Mouse (Mus musculus) hindbrain, embryonic 13.5 days (tissue): Measurements from ENCODE around the gene Ssbp3. TPM values are rescaled to one million over a fixed set of nuclear protein-coding genes. Genes with fewer than 3 reads are reported as not detected.

ENCODE experiments used
- ATAC-seq: fragments of 200-750 bp; cut with Nextera tagmentation; 2 replicates; pipeline ENCODE4 v1.8.0; 2017; ENCODE audit warnings: moderate TSS enrichment; ENCODE audit not compliant: low FRiP score
- H3K27ac ChIP-seq: fragments of 300-500 bp; sonication (generic); 2 replicates; pipeline ENCODE4 v1.5.1; 2015; ENCODE audit warnings: inconsistent platforms, mild to moderate bottlenecking, moderate library complexity
- H3K27me3 ChIP-seq: fragments of 300-500 bp; sonication (generic); 2 replicates; pipeline ENCODE4 v1.6.1; 2015; ENCODE audit warnings: mild to moderate bottlenecking, inconsistent platforms
- H3K36me3 ChIP-seq: fragments of 300-500 bp; sonication (generic); 2 replicates; pipeline ENCODE4 v1.6.1; 2015; ENCODE audit warnings: mild to moderate bottlenecking, inconsistent platforms
- H3K4me1 ChIP-seq: fragments of 300-500 bp; sonication (generic); replicated peaks from 2 replicates; pipeline ENCODE4 v1.6.1; 2015; ENCODE audit warnings: inconsistent platforms
- H3K4me2 ChIP-seq: fragments of 300-500 bp; sonication (generic); 2 replicates; pipeline ENCODE4 v1.6.1; 2015; ENCODE audit warnings: inconsistent platforms, mild to moderate bottlenecking, moderate library complexity
- H3K4me3 ChIP-seq: fragments of 300-500 bp; sonication (generic); 2 replicates; pipeline ENCODE4 v1.5.1; 2015; ENCODE audit warnings: mild to moderate bottlenecking, inconsistent platforms
- H3K9ac ChIP-seq: fragments of 300-500 bp; sonication (generic); 2 replicates; pipeline ENCODE4 v1.6.1; 2015; ENCODE audit warnings: mild to moderate bottlenecking, inconsistent platforms
- H3K9me3 ChIP-seq: fragments of 300-500 bp; sonication (generic); 2 replicates; pipeline ENCODE4 v1.6.1; 2016; ENCODE audit warnings: inconsistent platforms
- WGBS: fragments of 180-500 bp; shearing (Covaris S2); methylation state at CpG from one replicate; pipeline ENCODE4 v1.1.7; 2015; 5-methylcytosine and 5-hydroxymethylcytosine counted together
- polyA plus RNA-seq: library from polyadenylated mRNA; unstranded; fragments of >200 nt; fragmentation: Nextera tagmentation; extraction: Ambion mirVana; gene quantifications from 2 replicates; pipeline ENCODE4 v1.2.1, GENCODE M21; 2015

Gene Ssbp3
- polyA plus RNA-seq, 1 experiment from 2014 or later = 179 TPM

DNA sequence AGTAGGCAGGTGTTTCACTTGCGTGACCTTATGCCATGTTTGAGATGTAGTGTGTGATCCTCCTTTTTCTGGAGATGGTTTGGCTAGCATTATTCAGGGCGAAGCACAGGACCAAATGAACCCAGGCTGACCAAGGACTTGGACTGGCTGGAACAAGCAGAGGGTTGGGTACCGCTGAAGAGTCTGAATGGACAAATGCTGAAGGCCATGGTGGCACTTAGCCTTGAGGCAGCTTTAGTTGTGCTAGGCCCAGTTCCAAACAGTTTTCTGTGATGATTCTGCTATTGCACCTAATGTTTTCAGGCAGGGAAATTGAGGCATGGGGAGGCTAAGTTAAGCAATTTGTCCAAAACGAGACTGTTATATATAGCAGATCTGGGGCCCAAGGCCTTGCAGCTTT is 61.6 kb downstream of the Ssbp3 start:
- Histone ChIP-seq H3K36me3 (no peaks in the 10 kb centered on the region), H3K27ac (peak overlapping the region; percentile 62), H3K4me1 (peaks cover 89% of the 10 kb centered on the region), H3K27me3 (no peaks in the 10 kb centered on the region), H3K9me3 (no peaks in the 10 kb centered on the region), H3K9ac (no peak overlapping the region), H3K4me2 (no peak overlapping the region), H3K4me3 (no peak overlapping the region)
- no peak for ATAC-seq
- WGBS = 89% methylated on average over 4 of the region's 4 CpGs

DNA sequence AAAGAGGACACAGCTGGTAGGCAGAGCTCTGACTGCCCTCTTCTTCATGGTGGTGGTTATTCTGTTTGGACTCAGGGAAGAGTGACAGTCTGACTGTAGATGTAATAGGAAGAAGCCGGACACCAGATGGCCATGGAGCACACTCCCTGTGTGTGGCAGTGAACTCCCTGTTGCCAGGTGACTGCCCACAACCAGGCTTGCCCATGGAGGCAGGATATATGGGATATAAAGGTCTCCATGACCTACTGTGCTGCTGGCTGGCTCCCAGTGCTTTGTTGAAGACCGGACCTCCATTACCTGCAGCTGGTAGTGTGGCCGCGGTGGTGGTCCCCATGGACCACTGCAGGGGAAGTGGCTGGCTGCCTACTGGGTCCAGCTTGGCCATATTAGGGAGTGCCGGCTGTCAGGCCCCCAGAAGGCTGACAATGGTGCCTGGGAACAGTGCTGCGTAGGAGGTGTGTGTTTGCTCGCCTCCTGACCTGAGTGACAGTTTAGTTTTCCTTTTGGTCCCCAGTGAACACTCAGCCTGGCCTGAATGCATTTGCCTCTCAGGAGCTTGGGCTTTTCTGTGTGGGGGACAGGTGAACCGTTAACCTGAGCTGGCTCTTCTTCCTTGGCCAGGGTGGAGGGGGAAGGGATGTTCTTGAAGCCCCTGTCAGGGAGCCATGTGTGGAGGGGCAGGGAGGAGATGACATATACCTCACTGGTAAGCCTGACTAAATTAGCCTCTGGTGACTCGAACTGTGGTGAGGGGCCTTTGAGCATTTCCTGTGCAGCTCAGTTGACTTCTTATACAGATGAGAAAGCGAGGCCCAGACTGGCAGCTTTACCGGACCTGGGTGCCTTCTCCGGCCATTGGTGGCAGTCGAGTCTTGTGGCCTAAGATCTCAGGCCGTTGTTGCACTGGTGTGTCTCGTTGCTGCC is 62.2 kb downstream of the Ssbp3 start:
- Histone ChIP-seq H3K27ac (peak overlapping the region; percentile 62), H3K36me3 (no peaks in the 10 kb centered on the region), H3K27me3 (no peaks in the 10 kb centered on the region), H3K9ac (peak overlapping the region; percentile 51; the same call in 1 of the 2 replicates), H3K4me2 (no peak overlapping the region), H3K4me3 (no peak overlapping the region), H3K4me1 (peaks cover 95% of the 10 kb centered on the region), H3K9me3 (no peaks in the 10 kb centered on the region)
- 64% methylated on average over 15 of the region's 15 CpGs for WGBS
- no peak for ATAC-seq

DNA sequence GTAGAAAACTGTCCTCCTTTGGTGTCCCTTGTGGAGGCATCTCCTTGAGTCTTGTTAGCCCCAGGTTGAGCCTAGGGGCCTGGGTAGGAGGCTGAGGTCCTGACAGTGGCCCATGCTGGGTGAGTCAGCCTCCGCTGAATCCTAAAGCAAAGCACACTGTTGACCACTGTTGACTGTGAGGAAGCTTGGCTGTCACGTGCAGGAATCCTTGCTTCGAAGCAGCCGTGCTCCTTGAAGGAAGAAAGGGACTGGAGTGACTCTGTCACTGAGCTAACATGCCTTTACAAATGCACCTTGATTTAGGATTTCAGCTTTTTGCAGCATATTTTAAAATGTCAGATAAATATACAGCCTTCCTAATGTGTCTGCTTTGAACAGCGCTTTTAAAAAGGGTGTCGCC is 64.8 kb downstream of the Ssbp3 start:
- Histone ChIP-seq H3K27ac (no peak overlapping the region), H3K4me2 (no peak overlapping the region), H3K9ac (peak overlapping the region; percentile 55), H3K4me3 (no peak overlapping the region), H3K4me1 (peaks cover 99% of the 10 kb centered on the region), H3K27me3 (no peaks in the 10 kb centered on the region), H3K36me3 (no peaks in the 10 kb centered on the region), H3K9me3 (no peaks in the 10 kb centered on the region)
- WGBS = 64% methylated on average over 6 of the region's 6 CpGs
- ATAC-seq = no peak

DNA sequence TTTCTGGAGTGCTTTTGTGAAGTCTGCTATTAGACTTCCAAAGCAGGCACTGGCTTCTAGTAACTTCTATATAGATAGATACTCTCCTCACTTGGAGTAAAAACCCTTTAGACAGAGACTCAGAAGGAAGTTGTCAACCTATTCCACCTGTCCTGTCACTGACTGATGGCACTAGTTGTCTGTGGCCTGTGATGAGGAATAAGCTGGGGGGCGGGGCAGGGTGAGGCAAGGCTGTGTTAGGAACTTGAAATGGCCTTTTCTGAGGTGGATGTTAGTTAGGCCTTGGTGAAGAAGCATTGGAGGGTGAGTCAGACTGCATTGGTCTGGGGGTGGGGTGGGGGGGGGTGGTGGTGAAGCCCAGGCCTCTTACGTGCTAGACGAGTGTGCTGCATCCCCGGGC is 65.4 kb downstream of the Ssbp3 start:
- ATAC-seq = no peak
- Histone ChIP-seq H3K27me3 (no peaks in the 10 kb centered on the region), H3K36me3 (no peaks in the 10 kb centered on the region), H3K9me3 (no peaks in the 10 kb centered on the region), H3K27ac (peak overlapping the region; percentile 64), H3K4me1 (peaks cover 99% of the 10 kb centered on the region), H3K4me2 (no peak overlapping the region), H3K9ac (no peak overlapping the region), H3K4me3 (no peak overlapping the region)
- WGBS = 43% methylated on average over 4 of the region's 4 CpGs

DNA sequence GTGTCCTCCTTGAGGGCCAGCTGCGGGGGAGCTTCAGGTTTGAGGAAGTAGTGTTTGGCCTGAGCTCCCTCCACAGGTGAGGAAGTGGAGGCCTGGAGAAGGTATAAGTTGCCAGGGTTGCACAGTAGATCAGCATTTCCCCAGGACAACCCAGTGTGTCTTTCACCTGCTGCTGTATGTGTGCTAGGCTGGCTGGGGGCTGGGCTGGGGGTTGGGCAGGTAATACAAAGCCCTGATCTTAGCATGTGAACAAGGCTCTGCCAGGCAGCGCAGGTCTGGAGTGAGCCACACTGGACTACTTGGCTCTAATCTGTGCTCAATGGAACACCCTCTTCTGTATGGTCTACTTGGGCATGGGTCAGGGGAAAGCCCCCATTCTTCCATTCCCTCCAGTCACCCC is 66.1 kb downstream of the Ssbp3 start:
- Histone ChIP-seq H3K9ac (peak overlapping the region; percentile 63; the same call in 1 of the 2 replicates), H3K27me3 (no peaks in the 10 kb centered on the region), H3K4me1 (peaks cover 99% of the 10 kb centered on the region), H3K9me3 (no peaks in the 10 kb centered on the region), H3K4me3 (no peak overlapping the region), H3K27ac (peak overlapping the region; percentile 64), H3K4me2 (no peak overlapping the region), H3K36me3 (no peaks in the 10 kb centered on the region)
- 64% methylated on average over 2 of the region's 2 CpGs for WGBS
- no peak for ATAC-seq

DNA sequence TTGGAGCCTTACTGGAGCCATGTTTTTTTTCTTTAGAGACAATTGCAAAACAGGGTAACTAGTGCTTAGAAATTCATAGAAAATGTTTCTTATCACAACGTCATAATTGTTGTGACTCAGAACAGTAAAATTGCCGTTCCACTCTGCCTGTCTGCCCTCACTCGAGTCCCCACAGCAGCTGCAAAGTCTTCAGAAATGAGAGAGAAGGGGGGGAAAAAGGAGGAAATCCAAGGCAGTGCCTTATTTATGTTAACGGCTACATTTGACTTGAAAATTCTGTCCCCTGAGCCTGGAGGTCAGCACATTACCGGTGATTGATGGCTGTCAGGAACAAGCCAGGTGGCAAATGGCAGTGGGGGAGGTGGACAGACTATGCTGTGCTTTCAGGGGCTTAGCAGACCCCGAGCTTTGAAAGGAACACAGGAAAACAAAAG is 66.7 kb downstream of the Ssbp3 start:
- WGBS = 5% methylated on average over 6 of the region's 6 CpGs
- H3K9me3 ChIP-seq = no peaks in the 10 kb centered on the region
- no peak for ATAC-seq
- no peak overlapping the region for H3K4me3 ChIP-seq
- no peak overlapping the region for H3K4me2 ChIP-seq
- H3K36me3 ChIP-seq = no peaks in the 10 kb centered on the region
- H3K27me3 ChIP-seq = no peaks in the 10 kb centered on the region
- H3K9ac ChIP-seq = peak overlapping the region; percentile 63
- H3K4me1 ChIP-seq = peaks cover 98% of the 10 kb centered on the region
- peak overlapping the region; percentile 87 for H3K27ac ChIP-seq

DNA sequence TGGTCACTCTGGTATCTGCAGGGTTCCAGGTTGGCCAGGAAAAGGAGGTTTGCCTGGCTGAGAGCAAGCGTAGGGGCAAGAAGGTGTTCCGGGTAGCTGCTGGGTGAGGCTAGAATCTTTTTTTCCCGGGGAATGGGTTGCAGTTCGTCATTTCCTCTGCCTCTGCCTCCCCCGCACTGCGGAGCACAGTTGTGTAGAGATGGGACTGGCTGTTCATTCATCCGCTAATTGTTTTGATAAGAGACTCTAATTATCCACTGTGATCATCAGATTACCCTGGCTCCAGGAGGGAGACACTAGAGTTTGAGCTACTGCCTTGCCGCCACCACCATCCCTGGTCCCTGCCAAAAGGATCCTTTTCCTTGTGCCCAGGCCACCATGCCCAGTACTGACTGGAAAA is 67.9 kb downstream of the Ssbp3 start:
- no peaks in the 10 kb centered on the region for H3K9me3 ChIP-seq
- peaks cover 98% of the 10 kb centered on the region for H3K4me1 ChIP-seq
- H3K27me3 ChIP-seq = no peaks in the 10 kb centered on the region
- ATAC-seq = no peak
- H3K36me3 ChIP-seq = no peaks in the 10 kb centered on the region
- H3K27ac ChIP-seq = peak overlapping the region; percentile 87
- WGBS = 35% methylated on average over 8 of the region's 8 CpGs
- H3K9ac ChIP-seq = peak overlapping the region; percentile 63
- no peak overlapping the region for H3K4me3 ChIP-seq
- 0 out of 2 replicates have a peak overlapping the region, but pooled peaks have one; percentile 14 for H3K4me2 ChIP-seq

DNA sequence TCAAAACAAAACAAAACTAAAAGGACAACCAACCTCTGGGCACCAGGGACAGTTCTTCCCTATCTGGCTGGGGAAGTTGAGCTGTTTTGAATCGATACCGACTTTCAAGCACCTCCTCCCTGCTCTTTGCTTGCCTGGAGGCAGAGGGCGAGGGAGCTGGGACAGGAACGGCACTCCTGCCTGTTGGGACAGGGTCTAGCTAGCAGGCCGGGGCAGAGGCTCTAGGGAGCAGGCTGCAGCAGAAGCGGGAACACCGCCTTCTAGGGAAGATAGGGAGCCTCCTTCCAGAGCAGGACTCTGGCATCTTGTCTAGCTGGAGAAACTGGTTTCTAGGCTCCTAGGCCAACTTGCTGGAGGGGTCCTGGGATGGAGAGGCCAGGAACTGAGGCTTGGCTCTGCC is 70.2 kb downstream of the Ssbp3 start:
- Histone ChIP-seq H3K36me3 (no peaks in the 10 kb centered on the region), H3K27ac (no peak overlapping the region), H3K9ac (no peak overlapping the region), H3K27me3 (no peaks in the 10 kb centered on the region), H3K4me3 (no peak overlapping the region), H3K4me1 (peaks cover 98% of the 10 kb centered on the region), H3K9me3 (no peaks in the 10 kb centered on the region), H3K4me2 (no peak overlapping the region)
- no peak for ATAC-seq
- 32% methylated on average over 7 of the region's 7 CpGs for WGBS

DNA sequence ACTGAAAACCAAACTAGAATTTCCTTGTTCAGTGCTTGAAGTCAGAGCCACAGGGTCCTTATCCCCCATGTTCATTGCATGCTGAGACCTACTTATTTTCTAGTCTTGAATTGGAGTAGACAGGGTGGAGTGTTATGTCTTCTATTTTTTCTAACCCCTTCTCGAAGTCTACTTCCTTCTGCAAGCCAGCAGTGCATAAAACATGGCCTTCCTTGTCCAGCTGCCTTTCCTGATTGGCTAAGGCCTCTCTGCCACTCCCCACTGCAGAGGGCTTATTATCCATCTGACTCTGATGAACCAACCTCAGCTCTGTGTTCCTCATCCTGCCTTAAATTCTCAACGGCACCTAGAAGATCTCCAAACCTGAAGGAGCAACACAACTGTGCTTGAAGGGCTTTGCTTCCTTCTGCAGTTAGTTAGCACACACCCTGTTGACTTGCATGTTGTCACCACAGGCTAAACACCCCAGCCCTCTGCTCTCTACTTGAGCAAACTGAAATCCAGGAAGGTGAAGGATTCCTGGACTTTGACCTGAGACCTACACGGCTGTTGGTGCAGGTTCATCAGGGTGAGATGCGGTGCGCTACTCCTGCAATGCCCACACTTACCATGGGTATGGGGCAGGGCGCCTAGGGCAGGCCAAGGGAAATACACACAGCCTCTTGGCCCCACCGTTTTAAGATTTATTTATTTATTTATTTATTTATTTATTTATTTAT is 71.0 kb downstream of the Ssbp3 start:
- Histone ChIP-seq H3K9me3 (no peaks in the 10 kb centered on the region), H3K36me3 (no peaks in the 10 kb centered on the region), H3K27ac (no peak overlapping the region), H3K27me3 (no peaks in the 10 kb centered on the region), H3K4me3 (no peak overlapping the region), H3K4me1 (peaks cover 98% of the 10 kb centered on the region), H3K4me2 (no peak overlapping the region), H3K9ac (no peak overlapping the region)
- WGBS = 86% methylated on average over 7 of the region's 7 CpGs
- no peak for ATAC-seq

DNA sequence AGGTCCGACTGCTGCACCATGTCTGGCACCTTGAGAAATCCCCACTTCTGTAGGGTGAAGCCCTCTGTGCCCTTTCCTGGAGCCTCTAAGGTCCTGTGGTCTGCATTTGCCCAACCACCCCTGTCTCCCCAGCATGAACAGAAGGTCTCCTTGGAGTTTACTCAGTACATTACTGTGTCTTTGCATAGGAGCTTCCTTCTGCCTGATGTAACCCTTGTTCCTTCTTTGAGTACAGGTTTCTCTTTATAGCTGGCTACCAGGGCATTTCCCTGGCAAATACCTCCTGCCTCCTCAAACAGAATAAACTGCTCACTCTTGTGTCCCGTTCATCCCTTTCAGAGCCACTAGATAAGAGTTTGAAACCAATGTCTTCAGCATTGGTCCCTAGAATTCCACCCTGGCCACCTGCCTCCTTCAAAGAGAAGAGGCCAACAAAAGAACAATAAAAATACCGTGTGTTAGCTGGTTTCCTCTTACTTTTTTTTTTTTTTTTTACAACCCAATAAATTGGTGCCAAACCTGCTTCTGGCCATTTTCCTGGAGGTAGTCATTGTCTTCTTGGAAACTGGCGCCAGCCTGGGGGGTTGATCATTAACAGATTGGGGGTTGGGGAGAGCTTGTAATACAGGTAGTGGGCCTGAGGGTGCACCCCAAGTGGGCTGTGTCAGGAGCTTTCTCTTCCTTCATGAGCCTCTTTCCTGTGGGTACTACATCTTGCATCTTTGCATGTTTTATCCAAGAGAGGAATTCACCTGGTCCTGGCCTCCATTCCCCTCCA is 72.0 kb downstream of the Ssbp3 start:
- Histone ChIP-seq H3K27ac (peak overlapping the region; percentile 23), H3K36me3 (no peaks in the 10 kb centered on the region), H3K4me3 (no peak overlapping the region), H3K4me1 (peaks cover 98% of the 10 kb centered on the region), H3K27me3 (no peaks in the 10 kb centered on the region), H3K9ac (no peak overlapping the region), H3K9me3 (no peaks in the 10 kb centered on the region), H3K4me2 (no peak overlapping the region)
- no peak for ATAC-seq
- 61% methylated on average over 4 of the region's 4 CpGs for WGBS

DNA sequence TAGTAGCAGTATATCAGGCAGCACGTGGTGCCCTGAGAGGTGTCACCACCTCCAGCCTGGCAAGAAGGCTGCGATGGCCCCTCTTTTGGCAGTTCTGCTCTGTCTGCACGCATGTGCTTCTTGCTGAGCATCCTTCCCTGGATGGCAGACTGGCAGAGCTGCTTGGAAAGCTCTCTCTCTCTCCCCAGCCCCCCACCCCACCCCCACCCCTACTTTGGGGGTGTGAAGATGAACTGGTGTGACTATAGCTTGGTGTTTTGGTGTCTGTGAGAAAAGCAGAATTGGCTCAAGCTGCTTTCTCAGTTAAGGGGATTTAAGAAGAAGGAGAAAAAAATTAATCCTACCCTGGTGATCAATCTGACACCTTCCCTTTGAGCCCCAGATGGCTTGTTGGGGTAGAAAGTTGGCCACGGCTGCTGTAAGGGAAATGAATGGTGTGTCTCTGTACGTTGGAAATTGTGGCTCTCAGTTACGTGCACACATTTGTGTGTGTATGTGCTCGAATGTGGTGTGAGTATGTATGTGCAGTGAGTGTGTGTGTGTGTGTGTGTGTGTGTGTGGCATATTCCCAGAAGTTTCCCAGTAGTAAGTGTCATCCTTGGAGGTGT is 73.5 kb downstream of the Ssbp3 start:
- Histone ChIP-seq H3K9me3 (no peaks in the 10 kb centered on the region), H3K9ac (peak overlapping the region; percentile 43; the same call in 1 of the 2 replicates), H3K4me2 (no peak overlapping the region), H3K4me3 (no peak overlapping the region), H3K27ac (peak overlapping the region; percentile 86), H3K27me3 (no peaks in the 10 kb centered on the region), H3K36me3 (no peaks in the 10 kb centered on the region), H3K4me1 (peaks cover 98% of the 10 kb centered on the region)
- WGBS = 53% methylated on average over 7 of the region's 7 CpGs
- no peak for ATAC-seq

DNA sequence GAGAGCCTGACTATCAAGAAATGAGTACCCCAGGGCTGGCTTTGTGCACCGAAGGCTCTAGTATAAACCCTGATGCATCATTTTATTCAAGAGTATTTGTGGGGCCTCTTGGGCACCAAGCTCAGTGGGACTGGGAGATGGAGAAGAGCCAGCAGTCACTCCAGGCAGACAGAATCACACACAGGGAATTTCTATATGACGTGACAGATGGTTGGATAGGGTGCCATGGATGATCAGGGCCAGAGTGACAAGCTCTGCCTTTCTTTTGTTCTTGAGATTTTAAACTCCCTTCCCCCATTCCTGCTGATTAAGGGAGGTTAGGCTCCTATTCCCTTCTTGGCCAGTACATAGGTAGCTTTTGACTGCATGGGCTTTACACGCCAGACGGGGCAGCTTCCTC is 74.8 kb downstream of the Ssbp3 start:
- H3K9me3 ChIP-seq = no peaks in the 10 kb centered on the region
- H3K9ac ChIP-seq = no peak overlapping the region
- H3K27me3 ChIP-seq = no peaks in the 10 kb centered on the region
- peaks cover 99% of the 10 kb centered on the region for H3K4me1 ChIP-seq
- no peak overlapping the region for H3K4me3 ChIP-seq
- peak overlapping the region; percentile 86 for H3K27ac ChIP-seq
- no peaks in the 10 kb centered on the region for H3K36me3 ChIP-seq
- ATAC-seq = no peak
- 48% methylated on average over 4 of the region's 4 CpGs for WGBS
- H3K4me2 ChIP-seq = no peak overlapping the region
